Mouse (Mus musculus): ENCODE results near the gene Fstl4.

The Fstl4 gene

DNA sequence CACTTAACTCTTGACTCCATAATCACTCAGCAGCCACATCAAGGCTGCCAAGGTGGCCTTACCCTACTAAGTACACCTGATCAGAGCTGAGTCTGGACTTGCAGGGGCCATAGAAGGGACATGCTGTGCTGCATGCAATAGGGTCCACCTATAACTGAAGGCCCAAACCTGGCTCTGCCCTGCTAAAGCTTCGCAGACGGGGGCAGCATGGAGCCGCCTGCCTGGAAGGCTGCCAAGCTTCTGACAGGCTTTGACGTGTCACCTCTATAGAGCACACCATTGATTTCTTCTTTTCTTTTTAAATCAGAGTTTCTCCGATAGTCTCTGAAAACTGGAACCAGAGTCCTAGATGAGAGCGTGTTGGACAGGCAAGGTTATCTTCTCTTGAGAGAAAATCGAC is 146.4 kb downstream of the Fstl4 start:
- no peak for DNase-seq (ENCODE audit: low read depth, low spot score)

GRCm38 (mm10) chr11:52914431-52914830 is 150.0 kb downstream of the Fstl4 start:
- no peak for DNase-seq (ENCODE audit: low read depth, low spot score)

- DNase-seq (ENCODE audit: low read depth, low spot score), result no peak
Observed at GRCm38 (mm10) chr11:52915648-52916047, 151.2 kb downstream of the Fstl4 start.

DNA sequence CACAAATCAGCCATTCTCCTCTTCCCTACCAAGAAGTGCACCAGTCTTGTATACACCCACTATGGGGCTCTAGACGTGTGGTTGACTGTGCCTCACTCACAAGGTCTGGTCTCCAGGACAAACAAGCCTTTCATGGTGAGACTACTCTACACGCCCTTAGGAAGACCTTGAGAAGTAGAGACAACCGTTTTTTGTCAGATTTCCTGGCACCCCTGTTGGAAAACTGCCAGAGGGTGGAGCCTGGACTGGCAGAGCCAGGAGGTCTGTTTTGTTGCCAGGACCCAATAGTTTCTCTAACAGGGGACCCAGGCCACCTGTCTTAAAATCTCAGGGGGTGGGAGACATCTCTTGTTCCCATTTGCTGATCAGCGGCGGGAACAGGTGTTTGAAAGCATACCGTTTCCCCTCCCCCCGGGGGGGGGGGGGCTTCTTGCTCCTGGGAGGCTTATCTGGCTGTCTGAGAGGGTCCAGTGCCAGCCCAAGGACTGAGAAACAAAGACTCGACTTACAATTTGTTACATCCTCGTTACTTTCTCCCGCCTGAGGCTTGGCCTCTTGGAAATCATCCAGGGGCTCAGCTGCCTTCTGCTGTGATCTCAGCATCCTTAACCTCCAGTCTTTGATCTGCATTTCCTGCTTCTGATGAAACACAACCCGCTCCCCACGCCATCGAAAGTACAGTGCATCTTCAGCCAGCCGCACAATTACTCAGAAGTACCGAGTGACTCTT is 155.0 kb downstream of the Fstl4 start:
- no peak for DNase-seq (ENCODE audit: low read depth, low spot score)

DNA sequence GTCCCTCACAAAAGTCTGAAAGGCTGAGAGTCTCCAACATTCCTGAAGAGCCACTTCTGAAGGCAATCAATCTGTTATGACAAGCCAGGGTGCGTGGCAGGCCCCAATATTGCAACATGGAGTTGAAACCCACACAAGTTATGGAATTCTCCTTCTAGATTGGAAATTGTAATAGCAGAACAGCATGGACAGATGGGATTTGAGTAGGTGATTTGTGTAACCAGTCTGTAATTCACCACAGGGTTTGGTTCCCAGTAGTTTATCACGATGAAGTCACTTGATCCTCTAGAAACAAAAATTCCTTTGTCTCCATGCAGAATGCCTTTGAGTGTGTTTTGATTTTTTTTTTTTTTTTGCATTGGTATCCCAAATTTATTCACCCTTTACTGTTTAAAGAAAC is 159.8 kb downstream of the Fstl4 start:
- no peak for DNase-seq (ENCODE audit: low read depth, low spot score)

DNA sequence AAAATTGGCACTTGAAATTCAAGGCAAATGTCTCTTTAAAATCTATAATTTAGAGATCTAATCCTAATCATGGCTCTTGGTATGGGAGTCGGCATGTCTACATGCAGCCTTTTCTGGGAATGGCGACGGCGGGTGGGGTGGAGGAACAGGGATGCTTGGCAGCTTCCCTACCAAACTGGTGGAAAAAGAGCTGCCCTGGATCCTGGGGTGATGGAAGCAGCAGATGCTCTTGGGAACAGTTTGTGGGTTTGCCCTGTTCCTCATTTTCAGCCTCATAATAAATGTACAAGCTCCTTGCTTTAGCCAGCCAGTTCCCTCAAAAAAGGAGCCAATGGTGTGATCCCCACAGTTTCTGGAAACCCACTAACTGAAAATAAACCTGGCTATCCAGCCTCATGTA is 163.9 kb downstream of the Fstl4 start:
- DNase-seq (ENCODE audit: low read depth, low spot score), result no peak

GRCm38 (mm10) chr11:52939336-52940070 is 175.1 kb downstream of the Fstl4 start:
- DNase-seq (ENCODE audit: low read depth, low spot score), result no peak

- DNase-seq (ENCODE audit: low read depth, low spot score), result no peak
Observed at GRCm38 (mm10) chr11:52942967-52943366, 178.5 kb downstream of the Fstl4 start.

- no peak for DNase-seq (ENCODE audit: low read depth, low spot score)
Observed at GRCm38 (mm10) chr11:52954995-52955394, 190.6 kb downstream of the Fstl4 start.

- DNase-seq (ENCODE audit: low read depth, low spot score), result no peak
Observed at GRCm38 (mm10) chr11:52968809-52969208, 204.4 kb downstream of the Fstl4 start.

- DNase-seq (ENCODE audit: low read depth, low spot score), result no peak
Observed at GRCm38 (mm10) chr11:52970396-52970795, 206.0 kb downstream of the Fstl4 start.

DNA sequence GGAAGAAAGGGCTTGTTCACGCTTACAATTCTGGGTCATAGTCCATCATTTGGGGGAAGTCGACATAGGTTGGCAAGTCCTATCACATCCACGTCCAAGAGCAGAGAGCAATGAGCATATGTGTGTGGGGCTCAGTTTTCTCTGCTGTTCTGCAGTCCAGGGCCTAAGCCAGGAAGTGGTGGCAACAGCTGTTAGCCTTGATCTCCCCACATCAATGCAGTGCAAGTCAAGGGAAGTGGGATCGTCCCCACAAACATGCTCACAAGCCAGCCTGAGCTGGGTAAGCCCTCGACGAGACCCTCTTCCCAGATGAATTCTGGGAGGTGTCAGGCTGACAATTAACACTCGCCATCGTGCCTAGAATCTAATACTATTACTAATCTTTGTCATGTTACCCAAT is 222.6 kb downstream of the Fstl4 start:
- no peak for DNase-seq (ENCODE audit: low read depth, low spot score)

DNA sequence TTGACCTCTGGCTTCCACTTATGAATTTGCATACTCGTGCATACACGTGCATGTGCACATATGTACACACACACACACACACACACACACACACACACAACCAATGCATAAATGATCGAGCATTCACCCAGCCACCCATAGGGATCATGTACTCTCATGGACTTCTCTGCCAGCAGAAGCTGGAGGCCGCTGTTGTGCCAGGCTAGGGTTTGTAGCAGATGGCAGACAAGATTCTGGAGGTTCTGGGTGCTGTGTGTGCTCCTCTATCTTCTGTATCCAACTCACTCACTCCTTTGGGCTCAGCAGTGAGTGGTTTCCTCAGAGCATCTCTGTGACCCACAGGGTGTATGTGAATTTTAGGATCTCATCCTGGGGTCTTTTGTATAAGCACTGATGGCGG is 230.3 kb downstream of the Fstl4 start:
- no peak for DNase-seq (ENCODE audit: low read depth, low spot score)

DNA sequence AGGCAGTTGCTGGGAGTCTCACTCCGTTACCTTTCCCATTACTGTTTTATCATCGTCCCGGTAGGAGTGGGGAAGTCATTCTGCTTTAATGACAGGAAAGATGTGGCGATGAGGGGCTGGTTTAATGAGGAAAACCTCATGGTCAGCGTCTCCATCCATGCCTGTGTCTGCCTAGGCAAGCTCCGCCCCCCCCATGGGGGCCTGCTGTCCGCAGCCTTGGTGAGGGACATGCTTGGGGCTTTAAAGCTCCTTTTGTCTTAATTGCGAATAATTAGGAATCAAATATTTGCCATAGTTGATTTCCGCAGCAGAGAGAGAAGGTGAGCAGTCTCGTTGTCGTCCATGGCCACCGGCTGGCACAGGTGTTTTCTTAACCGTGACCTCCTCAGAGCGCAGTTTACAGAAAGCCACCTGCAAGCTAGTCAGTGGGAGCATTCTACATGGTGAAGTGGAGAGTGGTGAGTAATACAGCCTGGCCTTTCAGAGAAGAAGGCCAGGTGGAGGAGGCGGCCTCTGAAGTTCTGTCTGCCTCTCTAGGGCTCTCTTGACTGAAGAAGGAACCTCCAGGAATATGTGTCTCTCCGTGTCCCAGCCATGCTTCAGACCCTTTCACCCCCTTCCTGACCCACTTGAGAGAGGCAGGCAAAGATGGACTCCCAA is 232.1 kb downstream of the Fstl4 start:
- DNase-seq (ENCODE audit: low read depth, low spot score), result no peak

- no peak for DNase-seq (ENCODE audit: low read depth, low spot score)
Observed at GRCm38 (mm10) chr11:52997421-52997820, 233.0 kb downstream of the Fstl4 start.

- DNase-seq (ENCODE audit: low read depth, low spot score), result no peak
Observed at GRCm38 (mm10) chr11:53000226-53000625, 235.8 kb downstream of the Fstl4 start.

DNA sequence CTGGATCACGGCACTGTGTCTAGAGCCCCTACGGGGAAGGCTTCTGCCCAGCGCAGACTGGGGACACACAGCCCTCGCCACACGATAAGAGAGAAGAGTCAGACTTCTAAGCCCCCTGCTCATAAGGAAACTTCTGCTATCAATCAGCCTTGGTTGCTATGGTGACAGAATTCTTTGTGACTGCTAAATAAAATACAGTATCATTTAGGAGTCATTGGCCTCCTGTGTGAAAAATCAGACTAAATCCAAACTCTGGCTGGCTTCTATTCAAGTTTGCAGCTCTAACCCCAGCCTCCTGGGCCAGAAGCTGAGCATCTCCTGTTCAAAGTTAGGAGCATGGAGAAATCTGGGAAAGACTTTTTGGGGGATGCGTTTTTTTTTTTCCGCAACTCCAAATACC is 238.9 kb downstream of the Fstl4 start:
- no peak for DNase-seq (ENCODE audit: low read depth, low spot score)

DNA sequence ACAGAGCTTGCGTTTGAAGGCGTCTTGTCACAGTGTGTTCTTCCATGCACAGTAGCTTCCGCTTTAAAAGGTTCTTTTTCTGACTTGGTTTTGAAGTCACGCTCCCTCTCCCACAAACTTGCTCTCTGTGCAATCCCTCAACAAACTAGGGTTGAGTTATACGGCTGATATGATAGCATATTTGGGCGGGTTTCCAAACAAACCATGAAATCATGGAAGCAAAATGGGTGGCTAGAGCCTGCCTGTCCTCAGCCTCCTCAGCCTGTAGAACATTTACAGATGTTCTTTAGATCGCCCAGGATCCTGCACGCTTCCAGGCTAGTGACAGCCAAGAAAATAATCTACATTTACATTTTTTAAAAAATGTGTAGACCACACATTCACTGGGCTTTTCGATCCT is 239.4 kb downstream of the Fstl4 start:
- DNase-seq (ENCODE audit: low read depth, low spot score), result no peak

DNA sequence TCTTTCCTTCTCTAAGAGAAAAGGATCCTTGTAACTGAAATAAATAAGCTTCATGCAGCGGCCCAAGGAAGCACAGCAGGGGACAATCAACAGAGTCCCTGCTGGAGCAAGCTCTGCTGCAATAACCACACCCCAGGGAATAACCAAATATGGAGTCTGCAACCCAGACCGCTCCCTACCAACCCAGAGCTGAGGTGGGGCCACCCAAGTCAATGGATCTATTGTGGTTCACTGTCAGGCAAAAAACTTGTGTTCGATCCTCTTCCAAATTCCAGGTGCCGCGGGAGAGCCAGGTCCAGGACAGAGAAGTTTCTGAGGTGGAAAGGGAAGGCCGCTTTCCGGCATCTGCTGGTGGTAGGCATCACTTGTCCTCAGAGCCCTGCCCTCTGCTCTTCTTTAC is 245.2 kb downstream of the Fstl4 start:
- DNase-seq (ENCODE audit: low read depth, low spot score), result no peak

DNA sequence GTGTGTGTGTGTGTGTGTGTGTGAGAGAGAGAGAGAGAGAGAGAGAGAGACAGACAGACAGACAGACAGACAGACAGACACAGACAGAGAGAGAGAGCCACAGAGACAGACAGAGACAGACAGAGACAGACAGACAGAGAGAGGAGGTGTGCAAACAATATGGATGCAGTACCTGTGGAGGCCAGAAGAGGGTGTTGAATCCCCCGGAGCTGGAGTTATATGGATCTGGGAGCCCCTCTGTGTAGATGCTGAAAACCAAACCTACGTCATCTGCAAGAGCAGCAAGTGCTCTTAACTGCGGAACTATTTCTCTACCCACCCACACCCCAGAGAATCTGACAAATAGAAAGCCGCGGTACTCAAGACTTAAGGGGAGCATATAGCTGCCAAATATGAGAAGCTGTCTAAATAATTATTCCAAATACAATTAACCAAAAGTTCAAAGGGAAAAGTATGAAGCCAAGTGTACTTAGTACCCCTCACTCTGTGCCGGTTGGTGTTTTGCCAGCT is 247.6 kb downstream of the Fstl4 start:
- DNase-seq (ENCODE audit: low read depth, low spot score), result no peak

- no peak for DNase-seq (ENCODE audit: low read depth, low spot score)
Observed at GRCm38 (mm10) chr11:53013906-53014305, 249.5 kb downstream of the Fstl4 start.

- no peak for DNase-seq (ENCODE audit: low read depth, low spot score)
Observed at GRCm38 (mm10) chr11:53016358-53017021, 252.1 kb downstream of the Fstl4 start.

Measured in embryo, embryonic 11.5 days (tissue).